Mouse (Mus musculus): ENCODE measurements around the gene Creg1.

- TF ChIP-seq HCFC1 (IDR thresholded peaks at IDR 0.05; ENCODE audit: borderline replicate concordance, insufficient read depth, low read length): no peak
- TF ChIP-seq CHD2 (IDR thresholded peaks at IDR 0.05; ENCODE audit: low read depth, low read length): no peak
Measured at GRCm38 (mm10) chr1:165775518-165776294, 12.2 kb downstream of the Creg1 start.

Data from ES-E14 (cell line).